Mouse (Mus musculus): ENCODE measurements at regions not wholly inside any gene's neighbourhood (a gene's known extent, or its start where the extent isn't known, plus 50 kb on each side); places are given as distances from the start of the nearest gene placed in this dataset.

GRCm38 (mm10) chr15:68389855-68390254 lies 1889.1 kb upstream of the Lrrc6 start:
- no peak for TF ChIP-seq CTCF (IDR thresholded peaks at IDR 0.05; ENCODE audit: control insufficient read depth, insufficient read depth, low read length)
- no peak for TF ChIP-seq POLR2A (IDR thresholded peaks at IDR 0.05; ENCODE audit: borderline replicate concordance, control insufficient read depth, low read depth, low read length)

Measured in bone marrow, adult 2 months (tissue).